Mouse (Mus musculus) heart, embryonic 14.5 days (tissue): ENCODE data around the gene Rhbdd2. TPM values are rescaled to one million over a fixed set of nuclear protein-coding genes. Genes with fewer than 3 reads are reported as not detected.

Experiments
- ATAC-seq: fragments of 200-750 bp; cut with Nextera tagmentation; 2 replicates; pipeline ENCODE4 v1.8.0; 2017; ENCODE audit warnings: low read depth, moderate TSS enrichment; ENCODE audit not compliant: insufficient number of reproducible peaks, insufficient read depth, low FRiP score
- H3K27ac ChIP-seq, 2 experiments: fragments of 200-500 bp in 1 of 2; fragments of 300-500 bp in 1 of 2; sonication (generic) in 1 of 2; replicated peaks in 1 of 2; 2 replicates each; pipeline ENCODE4 v1.5.1; 2012 to 2014; ENCODE audit warnings: low read depth in 2 of 2, low read length in 2 of 2, control low read depth in 1 of 2, mild to moderate bottlenecking in 1 of 2, mixed read lengths in 1 of 2; ENCODE audit not compliant: control insufficient read depth in 1 of 2, insufficient read depth in 1 of 2
- H3K27me3 ChIP-seq: fragments of 300-500 bp; sonication (generic); 2 replicates; pipeline ENCODE4 v1.6.1; 2014; ENCODE audit warnings: mild to moderate bottlenecking, low read length, control low read depth; ENCODE audit not compliant: control insufficient read depth, insufficient read depth
- H3K36me3 ChIP-seq: fragments of 300-500 bp; sonication (generic); 2 replicates; pipeline ENCODE4 v1.6.1; 2014; ENCODE audit warnings: mild to moderate bottlenecking, control low read depth, low read length, mixed read lengths; ENCODE audit not compliant: control insufficient read depth, insufficient read depth
- H3K4me1 ChIP-seq, 2 experiments: fragments of 200-500 bp in 1 of 2; fragments of 300-500 bp in 1 of 2; sonication (generic) in 1 of 2; 2 replicates each; pipeline ENCODE4 v1.6.1; 2012 to 2014; ENCODE audit warnings: low read length in 2 of 2, control low read depth in 1 of 2, mixed read lengths in 1 of 2; ENCODE audit not compliant: control insufficient read depth in 2 of 2, insufficient read depth in 2 of 2
- H3K4me2 ChIP-seq: fragments of 300-500 bp; sonication (generic); 2 replicates; pipeline ENCODE4 v1.6.1; 2014; ENCODE audit warnings: mild to moderate bottlenecking, low read length
- H3K4me3 ChIP-seq, 2 experiments: fragments of 200-500 bp in 1 of 2; fragments of 300-500 bp in 1 of 2; sonication (generic) in 1 of 2; 2 replicates each; pipeline ENCODE4 v1.5.1; 2012 to 2014; ENCODE audit warnings: low read length in 2 of 2, mild to moderate bottlenecking in 2 of 2, control low read depth in 1 of 2, low read depth in 1 of 2, moderate library complexity in 1 of 2; ENCODE audit not compliant: control insufficient read depth in 1 of 2, insufficient read depth in 1 of 2
- H3K9ac ChIP-seq: fragments of 300-500 bp; sonication (generic); 2 replicates; pipeline ENCODE4 v1.6.1; 2014; ENCODE audit warnings: mild to moderate bottlenecking, low read length
- H3K9me3 ChIP-seq: fragments of 300-500 bp; sonication (generic); 2 replicates; pipeline ENCODE4 v1.6.1; 2016; ENCODE audit warnings: low read length, control low read depth; ENCODE audit not compliant: control insufficient read depth
- WGBS: fragments of 180-500 bp; shearing (Covaris S2); extraction: QIAGEN DNeasy Blood & Tissue Kit; methylation state at CpG from one replicate; pipeline ENCODE4 v1.1.7; 2014; 5-methylcytosine and 5-hydroxymethylcytosine counted together
- polyA plus RNA-seq: library from polyadenylated mRNA; unstranded; fragments of >200 nt; fragmentation: Nextera tagmentation; extraction: Ambion mirVana; gene quantifications from 2 replicates; pipeline ENCODE4 v1.2.1, GENCODE M21; 2014

Gene Rhbdd2
- polyA plus RNA-seq, 1 experiment from 2014 or later: 36.7 TPM

- Histone ChIP-seq H3K27me3 (0 out of 2 replicates have a peak, but pooled peaks cover 4% of the 10 kb centered on the region), H3K9ac (no peak overlapping the region), H3K27ac (no peak overlapping the region), H3K36me3 (no peaks in the 10 kb centered on the region), H3K9me3 (no peaks in the 10 kb centered on the region), H3K4me3 (no peak overlapping the region), H3K4me2 (no peak overlapping the region), H3K4me1 (peaks cover 3 to 4% of the 10 kb centered on the region in 2 experiments; a peak in 2 of 4 replicates)
- ATAC-seq: no peak
- WGBS: 62% methylated on average over 4 of the region's 4 CpGs
Observed at GRCm38 (mm10) chr5:135672509-135672908, 40.1 kb downstream of the Rhbdd2 start.

- H3K9ac ChIP-seq: no peak overlapping the region
- 51% methylated on average over 5 of the region's 5 CpGs for WGBS
- H3K27ac ChIP-seq: no peak overlapping the region
- H3K27me3 ChIP-seq: 0 out of 2 replicates have a peak, but pooled peaks cover 4% of the 10 kb centered on the region
- H3K36me3 ChIP-seq: no peaks in the 10 kb centered on the region
- H3K9me3 ChIP-seq: no peaks in the 10 kb centered on the region
- peaks cover 3 to 4% of the 10 kb centered on the region in 2 experiments; a peak in 2 of 4 replicates for H3K4me1 ChIP-seq
- no peak overlapping the region for H3K4me2 ChIP-seq
- no peak for ATAC-seq
- no peak overlapping the region for H3K4me3 ChIP-seq
Observed at GRCm38 (mm10) chr5:135672980-135673379, 40.6 kb downstream of the Rhbdd2 start.

- no peaks in the 10 kb centered on the region for H3K9me3 ChIP-seq
- no peaks in the 10 kb centered on the region for H3K36me3 ChIP-seq
- no peak overlapping the region for H3K9ac ChIP-seq
- H3K27ac ChIP-seq: no peak overlapping the region
- peaks cover 3 to 4% of the 10 kb centered on the region in 2 experiments; a peak in 2 of 4 replicates for H3K4me1 ChIP-seq
- H3K4me2 ChIP-seq: no peak overlapping the region
- 0 out of 2 replicates have a peak, but pooled peaks cover 4% of the 10 kb centered on the region for H3K27me3 ChIP-seq
- WGBS: 42% methylated on average over 3 of the region's 3 CpGs
- no peak overlapping the region for H3K4me3 ChIP-seq
- no peak for ATAC-seq
Observed at GRCm38 (mm10) chr5:135674349-135674775, 41.9 kb downstream of the Rhbdd2 start.

- ATAC-seq: no peak
- Histone ChIP-seq H3K9me3 (no peaks in the 10 kb centered on the region), H3K4me1 (peaks cover 3 to 4% of the 10 kb centered on the region in 2 experiments; a peak in 2 of 4 replicates), H3K9ac (no peak overlapping the region), H3K36me3 (no peaks in the 10 kb centered on the region), H3K27ac (no peak overlapping the region), H3K4me3 (no peak overlapping the region), H3K27me3 (0 out of 2 replicates have a peak, but pooled peaks cover 4% of the 10 kb centered on the region), H3K4me2 (peak overlapping the region; percentile 27; the same call in 1 of the 2 replicates)
- WGBS: 6% methylated on average over 11 of the region's 11 CpGs
Observed at GRCm38 (mm10) chr5:135674821-135675220, 42.4 kb downstream of the Rhbdd2 start.

GRCm38 (mm10) chr5:135676696-135677095 is 44.3 kb downstream of the Rhbdd2 start:
- ATAC-seq: no peak

GRCm38 (mm10) chr5:135677251-135677650 is 44.8 kb downstream of the Rhbdd2 start:
- H3K9me3 ChIP-seq: no peaks in the 10 kb centered on the region
- no peak overlapping the region for H3K9ac ChIP-seq
- ATAC-seq: no peak
- WGBS: 60% methylated on average over 2 of the region's 2 CpGs
- peaks cover 3 to 4% of the 10 kb centered on the region in 2 experiments; a peak in 2 of 4 replicates for H3K4me1 ChIP-seq
- H3K27me3 ChIP-seq: 0 out of 2 replicates have a peak, but pooled peaks cover 4% of the 10 kb centered on the region
- H3K4me2 ChIP-seq: no peak overlapping the region
- H3K4me3 ChIP-seq: no peak overlapping the region
- H3K27ac ChIP-seq: no peak overlapping the region
- no peaks in the 10 kb centered on the region for H3K36me3 ChIP-seq

More at GRCm38 (mm10) chr5:135676696-135677095, 44.3 kb downstream of the Rhbdd2 start:
- Histone ChIP-seq H3K36me3 (no peaks in the 10 kb centered on the region), H3K4me3 (no peak overlapping the region), H3K9me3 (no peaks in the 10 kb centered on the region), H3K4me1 (peaks cover 3 to 4% of the 10 kb centered on the region in 2 experiments; a peak in 2 of 4 replicates), H3K4me2 (no peak overlapping the region), H3K9ac (no peak overlapping the region), H3K27me3 (0 out of 2 replicates have a peak, but pooled peaks cover 4% of the 10 kb centered on the region), H3K27ac (no peak overlapping the region)
- 75% methylated on average over 3 of the region's 3 CpGs for WGBS

- no peak overlapping the region for H3K4me3 ChIP-seq
- no peak overlapping the region for H3K4me2 ChIP-seq
- 84% methylated on average over 6 of the region's 6 CpGs for WGBS
- H3K9ac ChIP-seq: no peak overlapping the region
- H3K36me3 ChIP-seq: no peaks in the 10 kb centered on the region
- no peak overlapping the region for H3K27ac ChIP-seq
- 0 out of 2 replicates have a peak, but pooled peaks cover 4% of the 10 kb centered on the region for H3K27me3 ChIP-seq
- peaks cover 3 to 4% of the 10 kb centered on the region in 2 experiments; a peak in 2 of 4 replicates for H3K4me1 ChIP-seq
- no peaks in the 10 kb centered on the region for H3K9me3 ChIP-seq
- no peak for ATAC-seq
Observed at GRCm38 (mm10) chr5:135678481-135678880, 46.1 kb downstream of the Rhbdd2 start.
